Mouse (Mus musculus) right cerebral cortex, postnatal 25 days (tissue): Measurements from ENCODE around the gene Ehd4.

Source experiments
- DNase-seq: peaks from one replicate; pipeline ENCODE4 v3.0.0; 2022

The Ehd4 gene

DNA sequence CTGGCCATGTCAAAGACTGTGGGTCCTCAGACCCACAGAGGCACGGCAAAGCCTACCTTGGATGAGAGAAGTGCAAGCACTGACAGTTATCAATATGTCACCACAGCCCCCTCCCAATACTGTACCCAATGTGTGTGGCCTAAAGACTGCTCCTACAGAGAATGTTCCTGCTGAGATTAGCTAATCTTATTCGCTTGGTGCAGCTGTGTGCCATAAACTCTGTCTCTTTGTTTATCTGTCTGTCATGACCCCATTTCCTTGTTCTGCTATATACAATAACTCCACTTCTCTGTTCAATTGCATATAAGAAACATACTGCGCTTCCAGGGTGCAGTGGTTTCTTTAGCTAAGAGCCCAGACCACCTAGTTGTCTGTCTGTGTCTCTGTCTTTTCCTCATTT, 48.5 kb downstream of the Ehd4 start:
- DNase-seq: no peak

- no peak for DNase-seq
Measured at GRCm38 (mm10) chr2:120102881-120103280, 51.5 kb downstream of the Ehd4 start.

DNA sequence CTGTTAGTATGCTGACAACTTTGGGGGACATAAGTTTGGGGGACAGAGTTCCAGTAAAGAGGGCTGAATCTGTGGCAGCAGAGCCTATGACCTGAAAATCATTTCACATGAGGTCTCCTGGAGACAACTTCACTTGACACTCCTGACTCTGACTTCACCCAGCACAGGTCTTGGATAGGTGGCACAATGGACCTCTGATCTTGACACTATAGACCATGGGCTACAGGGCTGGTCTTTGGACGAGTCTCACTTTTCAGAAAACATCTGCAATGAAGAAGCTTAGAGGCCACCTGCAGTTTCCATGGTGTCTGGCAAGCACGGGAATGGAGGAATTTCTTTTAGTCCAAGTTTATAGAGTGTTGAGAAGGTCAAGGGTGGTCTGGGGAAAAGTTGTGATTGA, 52.0 kb downstream of the Ehd4 start:
- no peak for DNase-seq

- no peak for DNase-seq
Measured at GRCm38 (mm10) chr2:120101961-120102360, 52.4 kb downstream of the Ehd4 start.

- DNase-seq: no peak
Measured at GRCm38 (mm10) chr2:120099886-120100285, 54.5 kb downstream of the Ehd4 start.

- no peak for DNase-seq
Measured at GRCm38 (mm10) chr2:120099263-120099662, 55.1 kb downstream of the Ehd4 start.

DNA sequence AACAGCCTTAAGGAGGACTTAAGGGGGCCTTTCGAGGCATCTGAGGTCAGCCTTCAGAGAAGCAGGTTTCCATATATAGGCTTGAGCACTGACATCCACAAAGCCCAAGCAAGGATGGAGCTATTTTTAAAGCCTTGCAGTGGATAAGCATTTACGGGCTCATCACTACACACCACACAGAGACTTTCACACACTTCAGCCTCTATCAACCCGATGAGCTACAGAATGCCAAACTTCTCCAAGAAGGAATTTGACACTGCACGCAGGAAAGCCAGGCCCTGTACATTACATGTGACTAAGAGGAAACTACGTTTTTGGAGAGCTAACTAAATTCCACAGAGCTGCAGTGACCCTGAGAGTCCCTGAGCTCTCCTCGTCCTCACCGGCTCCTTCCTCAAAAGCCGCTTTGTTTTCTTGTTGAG, 55.6 kb downstream of the Ehd4 start:
- no peak for DNase-seq

DNA sequence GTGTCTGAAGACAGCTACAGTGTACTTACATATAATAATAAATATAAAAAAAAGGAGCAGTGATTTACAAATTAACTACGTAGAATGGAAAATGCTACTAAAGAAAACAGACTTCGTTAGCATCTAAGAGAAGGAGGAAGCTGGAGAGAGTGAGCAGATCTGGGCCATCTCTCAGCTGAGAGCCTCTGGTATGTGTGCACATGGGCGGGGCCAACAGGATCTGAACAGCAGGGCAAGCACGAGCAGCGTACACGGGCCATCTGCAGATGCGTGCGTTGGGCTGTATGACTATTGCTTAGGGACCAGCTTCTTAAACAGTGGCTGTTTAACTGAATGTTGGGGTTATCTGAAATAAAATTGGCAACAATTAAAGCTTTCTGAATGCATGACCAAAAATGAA, 56.5 kb downstream of the Ehd4 start:
- DNase-seq: no peak

DNA sequence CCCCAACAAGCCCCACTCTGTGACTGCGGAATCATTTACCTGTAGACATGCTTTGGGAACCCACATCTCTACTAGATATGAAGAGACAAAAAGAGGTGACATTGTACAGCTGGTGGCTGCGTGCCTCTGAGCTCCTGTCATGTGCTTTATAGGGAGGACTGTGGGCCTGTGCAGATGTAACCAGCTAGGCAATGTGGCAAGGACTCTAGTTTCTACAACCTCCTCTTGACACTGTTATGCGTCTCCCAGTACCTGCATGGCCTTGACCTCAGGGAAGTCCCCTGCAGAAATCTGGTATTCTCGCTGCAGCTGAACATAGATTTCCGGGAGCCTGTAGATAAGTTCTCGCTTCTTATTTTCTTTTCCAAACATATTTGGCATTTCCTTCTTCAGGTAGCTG, 57.7 kb downstream of the Ehd4 start:
- DNase-seq: no peak

DNA sequence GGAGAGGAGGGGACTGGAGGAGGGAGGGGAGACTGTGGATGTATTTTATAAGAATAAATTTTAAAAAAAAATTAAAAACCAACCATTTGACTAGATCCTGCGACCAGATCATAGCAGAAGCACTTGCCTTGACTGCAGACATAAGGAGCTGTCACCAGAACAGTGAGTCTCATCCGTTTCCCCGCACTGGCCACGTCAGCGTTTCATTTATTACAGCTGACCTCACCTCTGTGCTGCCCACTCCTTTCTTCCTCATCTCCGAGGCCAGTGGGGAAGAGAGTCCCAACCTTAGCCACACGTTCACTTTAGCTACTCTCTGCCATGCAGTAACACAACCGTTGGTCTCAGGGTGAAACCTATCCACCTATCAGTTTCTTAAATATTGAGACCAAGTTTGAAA, 58.2 kb downstream of the Ehd4 start:
- no peak for DNase-seq

DNA sequence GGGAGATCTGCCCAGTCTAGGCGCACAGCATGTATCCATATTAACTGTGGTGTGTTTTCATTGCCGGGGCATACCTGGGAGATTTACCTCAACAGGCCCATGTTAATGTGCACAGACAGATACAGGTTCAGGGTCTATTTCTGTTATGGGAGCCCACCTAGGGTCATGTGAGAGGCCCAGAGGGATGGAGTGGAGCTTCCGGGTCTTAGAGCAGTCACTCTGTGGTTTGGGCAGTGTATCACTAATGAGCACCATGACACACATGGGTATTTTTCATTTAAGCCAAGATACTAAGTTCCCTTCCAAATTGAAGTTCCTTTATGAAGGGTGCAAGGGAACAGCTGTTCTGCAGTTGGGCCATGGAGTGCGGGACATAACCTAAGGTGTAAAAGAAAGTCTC, 59.2 kb downstream of the Ehd4 start:
- no peak for DNase-seq

- DNase-seq: no peak
Measured at GRCm38 (mm10) chr2:120093671-120094430, 60.6 kb downstream of the Ehd4 start.

GRCm38 (mm10) chr2:120090979-120091378, 63.4 kb downstream of the Ehd4 start:
- DNase-seq: no peak

GRCm38 (mm10) chr2:120087897-120088296, 66.5 kb downstream of the Ehd4 start:
- DNase-seq: no peak

DNA sequence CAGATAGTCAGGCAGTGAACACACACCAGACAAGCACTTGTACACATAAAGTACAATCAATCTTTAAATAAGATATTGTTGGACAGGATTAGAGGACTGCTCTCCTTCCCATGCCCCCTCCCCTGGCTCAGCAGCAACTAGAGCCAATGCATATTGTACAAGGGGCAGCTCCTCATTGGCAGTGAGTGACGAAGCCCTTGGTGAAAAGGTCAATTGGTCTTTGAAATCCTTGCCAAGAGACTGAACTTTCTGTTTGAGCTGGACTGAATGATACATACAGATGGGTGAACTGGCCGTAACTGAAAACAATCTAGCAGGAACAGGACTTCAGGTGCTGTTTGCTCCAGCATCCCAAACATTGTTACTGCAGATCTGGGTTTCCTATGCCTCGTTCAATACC, 67.0 kb downstream of the Ehd4 start:
- DNase-seq: no peak

- DNase-seq: no peak
Measured at GRCm38 (mm10) chr2:120086038-120086437, 68.4 kb downstream of the Ehd4 start.

- peak; percentile 25 for DNase-seq
Measured at GRCm38 (mm10) chr2:120084593-120085361, 69.6 kb downstream of the Ehd4 start.

GRCm38 (mm10) chr2:120082416-120082815, 72.0 kb downstream of the Ehd4 start:
- no peak for DNase-seq

GRCm38 (mm10) chr2:120076076-120076705, 78.2 kb downstream of the Ehd4 start:
- DNase-seq: peak; percentile 63

- DNase-seq: no peak
Measured at GRCm38 (mm10) chr2:120074096-120074495, 80.3 kb downstream of the Ehd4 start.

- DNase-seq: peak; percentile 63
Measured at GRCm38 (mm10) chr2:120069466-120069990, 84.9 kb downstream of the Ehd4 start.

DNA sequence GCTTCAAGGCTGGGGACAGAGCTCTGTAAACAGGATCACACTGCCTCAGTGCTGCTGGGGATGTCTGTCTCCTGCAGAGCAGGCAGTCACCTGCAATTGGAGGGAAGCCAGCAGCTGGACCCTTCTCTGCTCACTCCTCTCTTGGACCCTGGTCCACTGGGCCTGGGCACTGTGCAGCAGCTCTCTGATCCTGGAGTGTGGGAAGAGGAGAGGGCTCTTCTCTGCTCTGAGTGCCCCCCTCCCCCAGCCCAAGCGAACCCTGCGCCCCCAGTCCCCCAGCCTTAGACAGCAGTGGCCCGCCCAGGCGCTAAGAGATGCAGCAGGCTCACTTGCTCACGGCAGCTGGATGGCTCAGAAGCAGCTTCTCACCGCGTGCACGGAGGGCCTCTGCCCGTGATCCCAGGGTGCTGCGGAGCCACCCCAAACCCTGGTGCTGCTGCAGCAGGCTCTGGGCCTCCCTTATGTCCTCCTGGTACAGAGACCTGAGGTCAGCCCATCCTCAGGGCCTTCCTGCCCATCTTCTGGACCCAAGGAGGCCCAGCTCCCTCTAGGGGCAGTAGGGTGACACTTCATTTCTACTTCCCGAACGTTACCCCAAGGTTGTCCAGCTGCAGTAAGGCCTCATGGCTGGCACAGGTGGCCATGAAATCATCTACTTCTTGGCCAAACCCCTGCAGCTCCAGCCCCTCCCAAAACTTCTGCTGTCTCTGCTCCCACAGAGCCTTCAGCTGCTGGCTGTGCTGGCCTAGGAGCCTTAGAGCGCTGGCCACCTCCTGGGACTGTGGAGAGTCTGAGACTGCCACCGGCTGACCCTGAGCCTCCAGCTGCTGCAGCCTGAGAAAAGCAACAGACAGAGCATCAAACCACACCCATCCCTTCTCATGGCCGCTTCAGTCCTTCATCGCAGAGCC, 85.6 kb downstream of the Ehd4 start:
- DNase-seq: no peak

GRCm38 (mm10) chr2:120066224-120066623, 88.2 kb downstream of the Ehd4 start:
- no peak for DNase-seq
